Mouse (Mus musculus): Measurements from ENCODE around the gene Magi3. TPM values are rescaled to one million over a fixed set of nuclear protein-coding genes. Genes with fewer than 3 reads are reported as not detected.

The Magi3 gene
- 1 to 10 TPM; 7.2 to 7.4 TPM for total RNA-seq (2023)

DNA sequence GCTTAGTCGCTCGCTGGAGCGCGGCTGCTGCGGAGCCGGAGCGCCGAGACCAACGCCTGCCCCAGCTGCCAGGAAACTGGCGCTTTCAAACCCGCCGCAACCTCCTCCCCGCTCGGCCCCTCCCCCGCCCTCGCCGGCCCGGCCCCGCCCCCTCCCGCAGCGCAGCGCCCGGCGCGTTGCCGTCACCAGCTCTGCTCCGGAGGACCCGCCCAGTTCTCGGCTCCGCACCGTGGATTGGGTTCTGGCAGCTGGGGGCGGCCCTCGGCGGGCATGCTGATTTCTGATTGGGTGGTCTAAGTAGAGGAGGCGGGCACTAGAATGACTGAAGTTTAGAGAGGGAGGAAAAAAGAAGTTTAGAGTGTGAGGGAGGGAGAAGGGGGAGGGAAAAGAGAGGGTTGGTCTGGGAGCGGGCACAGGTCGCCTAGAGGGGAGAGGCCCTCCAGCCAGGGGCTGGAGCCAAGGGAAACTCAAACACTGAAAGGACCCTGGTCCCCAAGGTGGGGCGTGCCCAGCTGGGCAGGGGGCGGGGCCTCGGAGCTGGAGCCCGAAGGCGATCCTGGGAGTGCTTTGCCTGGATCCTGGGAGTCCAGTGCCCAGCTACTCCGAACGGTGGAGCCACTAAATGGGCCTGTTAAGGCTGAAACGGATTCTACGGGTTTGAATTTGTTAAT is at the start of gene Magi3:
TSS of gene Magi3 (minus strand) at position 80 of the 671 bp plus-strand sequence.

DNA sequence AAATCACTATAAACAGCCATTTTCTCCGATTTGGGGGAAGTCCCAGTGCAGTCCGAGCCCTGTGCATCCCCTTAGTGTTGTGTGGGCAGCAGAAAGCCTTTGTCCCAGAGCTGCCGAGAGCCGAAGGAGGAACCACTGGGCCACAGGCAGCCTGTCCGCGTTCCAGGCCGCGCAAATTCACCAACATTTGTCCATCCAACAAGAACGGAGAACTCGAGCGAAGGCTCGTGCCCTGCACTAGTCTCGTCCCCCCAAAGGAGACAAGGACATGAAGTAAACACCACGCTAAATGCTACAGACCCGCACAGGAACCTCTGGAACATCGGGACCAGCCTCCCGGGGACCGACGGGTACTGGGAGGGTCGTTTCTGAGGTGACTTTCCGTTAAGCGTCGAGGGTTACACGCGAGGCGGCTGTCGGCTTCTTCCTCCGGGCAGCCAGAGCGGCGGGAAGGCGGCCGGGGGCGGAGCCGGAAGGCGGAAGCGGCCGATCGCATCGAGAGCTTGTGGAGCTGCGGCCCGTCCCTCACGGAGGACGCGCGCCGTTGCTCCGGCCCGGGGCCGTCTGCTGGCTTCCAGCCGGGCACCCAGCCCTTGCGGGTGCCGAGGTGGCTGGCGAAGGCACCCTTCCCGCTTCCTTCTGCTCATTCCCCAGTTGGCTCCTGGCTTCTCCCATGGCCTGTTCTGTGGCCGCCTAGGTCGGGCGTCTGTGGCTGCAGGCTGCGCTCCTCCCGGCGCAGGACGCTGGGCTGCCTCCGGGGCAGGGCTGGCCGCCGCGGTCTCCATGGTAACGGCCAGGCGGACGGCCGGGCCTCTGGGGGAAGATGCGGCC is 252.1 kb downstream of the Magi3 start, which contains the start of gene Phtf1:
TSS of gene Phtf1 (plus strand) at position 250 of the 831 bp plus-strand sequence.

